Mouse (Mus musculus) G1E-ER4 (cell line): ENCODE data around the gene Ablim1. TPM values are rescaled to one million over a fixed set of nuclear protein-coding genes. Genes with fewer than 3 reads are reported as not detected.

Source experiments
- GATA1 ChIP-seq: IDR thresholded peaks from one replicate; pipeline ENCODE4 v1.8.0; 2012; ENCODE audit warnings: low read length, inconsistent platforms
- polyA plus RNA-seq: library from polyadenylated mRNA; stranded (reverse); fragments of >175 nt; gene quantifications from 2 replicates; pipeline ENCODE4 v1.2.3, GENCODE M21; 2012

The Ablim1 gene
- polyA plus RNA-seq, 1 experiment: 0.05 TPM

DNA sequence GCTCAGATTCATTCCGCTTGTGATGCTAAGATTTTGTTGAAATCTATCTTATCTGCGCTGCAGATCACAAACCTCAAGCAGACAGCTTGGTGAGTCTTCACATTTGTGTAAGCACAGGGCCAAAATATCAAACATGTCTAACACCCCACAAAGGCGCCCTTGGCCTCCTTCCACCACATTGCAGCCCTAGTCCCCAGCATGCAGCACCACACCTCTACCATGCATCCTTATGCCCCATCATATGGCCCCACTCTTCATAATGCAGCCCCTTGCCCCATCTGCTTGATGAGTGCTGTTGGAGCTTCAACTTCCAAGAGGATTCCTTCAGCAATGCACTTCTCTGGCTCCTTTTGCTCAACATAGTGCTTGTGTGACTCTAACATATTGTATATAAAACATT, 85.6 kb downstream of the Ablim1 start:
- no peak for TF ChIP-seq GATA1

DNA sequence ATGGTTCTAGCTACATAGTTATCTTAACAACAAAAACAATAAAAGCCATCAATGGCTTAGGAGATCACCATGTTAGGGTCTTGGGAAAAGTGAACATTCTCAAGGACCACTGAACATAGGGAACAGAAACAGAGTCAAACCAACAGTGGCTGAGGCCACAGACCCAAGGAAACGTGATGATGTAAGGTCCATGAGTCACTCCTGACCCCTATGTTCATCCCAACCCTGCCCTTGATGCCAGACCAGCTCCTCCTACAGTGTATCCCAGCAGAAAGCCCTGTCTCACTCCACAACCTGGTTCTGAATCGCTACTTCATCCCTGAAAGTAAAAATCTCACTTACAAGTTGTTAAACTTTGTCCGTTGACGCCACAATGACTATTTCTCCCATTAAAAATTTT, 86.1 kb downstream of the Ablim1 start:
- TF ChIP-seq GATA1: no peak

DNA sequence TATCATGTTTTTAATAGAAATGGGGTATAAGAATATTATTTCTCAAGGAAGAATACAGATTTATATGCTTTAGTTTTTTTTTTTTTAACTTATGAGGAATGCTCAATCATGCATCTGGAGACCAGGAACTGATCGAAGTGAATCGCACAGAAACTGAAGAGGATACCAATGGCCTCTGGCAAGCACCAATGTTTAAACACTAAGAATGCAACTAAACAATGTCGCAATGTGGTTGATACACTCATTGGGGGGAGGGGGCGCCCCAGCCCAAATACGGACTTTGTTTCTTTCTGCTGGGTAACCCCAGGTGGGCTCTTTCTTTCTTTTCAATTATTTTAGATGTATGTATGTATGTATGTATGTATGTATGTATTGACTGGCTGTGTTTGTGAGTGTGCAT, 90.3 kb downstream of the Ablim1 start:
- no peak for TF ChIP-seq GATA1

DNA sequence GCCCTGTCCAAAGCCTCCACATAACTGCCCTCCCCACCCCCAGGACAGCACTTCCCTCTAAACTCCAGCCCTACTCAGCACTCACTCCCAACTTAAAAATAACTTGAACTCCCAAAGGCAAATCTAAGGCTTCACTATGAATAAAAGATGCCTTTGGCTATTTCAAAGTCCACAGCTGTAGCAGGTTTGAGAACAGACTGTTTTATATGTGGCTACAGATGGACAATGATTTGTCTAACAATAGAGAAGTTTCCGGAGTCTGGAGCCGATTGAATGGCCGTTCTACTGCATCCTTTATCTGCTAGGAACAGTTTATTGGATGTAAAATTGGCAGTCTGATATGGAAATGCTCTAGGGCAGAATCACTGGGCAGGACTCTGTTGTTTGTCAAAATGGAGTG, 91.0 kb downstream of the Ablim1 start:
- no peak for TF ChIP-seq GATA1

DNA sequence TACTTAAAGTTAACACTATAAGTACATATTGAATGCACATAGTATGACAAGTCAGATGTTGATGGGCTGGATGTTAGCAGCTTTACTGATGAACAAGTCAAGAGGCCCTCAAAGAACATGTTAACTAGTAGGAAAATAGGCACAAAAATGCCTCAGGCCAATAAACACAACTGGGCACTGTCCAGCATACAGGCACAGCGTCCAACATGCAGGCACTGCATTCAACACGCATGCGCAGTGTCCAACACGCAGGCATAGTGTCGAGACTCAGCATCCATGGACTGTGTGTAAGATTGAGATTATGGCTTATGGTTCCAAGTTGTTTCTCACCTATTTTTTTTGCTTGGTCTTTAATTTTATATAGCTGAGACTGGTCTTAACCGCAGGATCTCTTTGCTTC, 92.1 kb downstream of the Ablim1 start:
- TF ChIP-seq GATA1: no peak

DNA sequence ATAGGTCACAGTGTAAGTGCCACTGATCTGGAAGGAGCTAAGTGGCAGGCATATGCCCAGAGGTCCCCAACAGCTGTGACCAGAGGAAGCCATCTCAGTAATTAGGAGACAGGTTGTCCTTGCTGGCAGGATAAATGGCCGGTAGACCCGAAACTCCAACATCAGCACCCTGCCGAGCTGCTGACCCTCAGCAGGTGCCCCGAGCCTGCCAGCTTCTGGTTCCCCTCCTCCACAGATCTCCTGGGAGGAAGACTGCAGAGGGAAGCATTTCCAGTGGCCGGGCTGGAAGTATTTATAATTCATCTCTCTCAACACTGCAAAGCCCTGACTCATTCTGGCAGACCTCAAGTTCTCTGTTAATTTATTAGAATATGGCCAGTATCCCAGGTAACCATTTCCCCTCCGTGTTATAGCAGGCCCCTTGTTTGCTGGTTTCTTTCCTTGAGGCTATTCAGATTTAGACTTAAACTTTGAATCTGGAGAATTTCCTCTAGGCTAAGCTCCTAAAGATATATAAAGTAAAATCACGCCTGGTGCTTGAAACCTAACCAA, 93.0 kb downstream of the Ablim1 start:
- no peak for TF ChIP-seq GATA1

DNA sequence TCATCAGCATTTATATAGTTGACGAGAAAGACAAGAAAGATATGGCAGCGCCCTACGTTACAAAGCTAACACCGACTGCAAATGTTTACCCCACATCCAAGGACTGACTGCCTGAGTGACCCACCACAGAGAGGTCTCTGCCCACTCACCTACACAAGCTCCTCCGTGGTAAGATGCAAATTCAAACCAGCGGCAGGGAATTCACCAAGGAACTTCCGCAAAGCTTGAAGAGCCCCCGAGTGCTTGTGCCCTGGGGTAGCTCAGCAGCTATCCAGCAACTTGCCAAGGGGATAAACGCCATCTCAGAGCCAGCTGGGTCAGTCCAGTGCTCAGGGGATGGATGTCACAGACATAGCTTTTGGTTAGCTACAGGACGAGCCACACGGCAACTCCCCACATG, 95.0 kb downstream of the Ablim1 start:
- TF ChIP-seq GATA1: no peak

DNA sequence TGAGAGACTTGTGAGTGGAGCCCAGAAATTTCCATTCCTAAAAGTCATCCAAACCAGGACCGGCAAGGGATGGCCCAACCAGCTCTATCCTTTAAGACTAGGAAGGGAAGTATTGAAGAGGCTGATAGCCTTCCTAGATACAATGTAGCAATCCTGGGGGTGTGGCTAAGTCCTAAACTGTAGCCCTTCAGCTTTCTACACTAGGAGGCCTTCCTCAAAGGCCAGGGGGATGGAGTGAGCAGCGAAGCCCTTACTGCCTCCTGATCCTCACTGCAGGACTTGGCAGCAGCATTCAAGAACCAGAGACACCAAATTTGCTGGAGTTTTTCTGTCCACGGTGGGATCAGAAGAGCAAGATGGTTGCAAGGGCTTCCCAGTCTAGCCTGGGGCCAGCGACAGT, 97.6 kb downstream of the Ablim1 start:
- no peak for TF ChIP-seq GATA1

DNA sequence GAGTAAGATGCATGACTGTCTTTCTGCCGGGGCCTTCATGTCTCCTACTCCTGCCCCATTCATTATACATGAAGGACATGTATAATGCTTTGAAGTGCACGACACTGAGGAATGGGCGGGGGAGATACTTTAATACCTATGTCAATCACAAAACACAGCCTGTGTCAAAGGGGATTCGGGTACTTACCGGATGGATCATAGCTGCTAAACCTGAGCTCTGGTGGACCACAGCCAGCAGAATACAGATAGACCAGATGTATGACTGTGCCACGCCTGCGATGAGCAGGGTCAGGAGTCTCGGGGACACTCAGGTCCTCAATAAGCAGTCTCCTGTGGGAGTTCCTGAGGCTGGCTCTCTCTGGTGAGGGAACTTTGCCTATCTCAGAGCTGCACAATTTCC, 99.2 kb downstream of the Ablim1 start:
- no peak for TF ChIP-seq GATA1

DNA sequence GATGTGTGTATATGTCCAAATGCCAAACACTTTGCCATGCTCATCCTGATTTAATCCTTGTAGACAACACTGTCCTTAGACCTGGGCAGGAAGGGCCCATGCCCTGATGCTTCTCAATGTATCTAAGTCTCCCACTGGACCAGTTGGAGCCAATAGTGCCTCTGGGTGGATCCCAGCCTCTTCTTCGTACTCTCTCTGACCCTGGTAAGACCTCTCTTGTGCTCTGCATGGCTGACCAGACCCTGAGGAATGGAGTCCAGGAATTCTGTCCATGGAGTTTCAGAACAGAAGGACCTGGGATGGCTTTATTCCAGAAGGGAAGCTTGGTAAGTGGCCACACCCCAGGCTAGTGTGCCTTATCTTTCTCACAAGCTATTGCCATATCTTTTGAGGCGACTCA, 102.3 kb downstream of the Ablim1 start:
- no peak for TF ChIP-seq GATA1

DNA sequence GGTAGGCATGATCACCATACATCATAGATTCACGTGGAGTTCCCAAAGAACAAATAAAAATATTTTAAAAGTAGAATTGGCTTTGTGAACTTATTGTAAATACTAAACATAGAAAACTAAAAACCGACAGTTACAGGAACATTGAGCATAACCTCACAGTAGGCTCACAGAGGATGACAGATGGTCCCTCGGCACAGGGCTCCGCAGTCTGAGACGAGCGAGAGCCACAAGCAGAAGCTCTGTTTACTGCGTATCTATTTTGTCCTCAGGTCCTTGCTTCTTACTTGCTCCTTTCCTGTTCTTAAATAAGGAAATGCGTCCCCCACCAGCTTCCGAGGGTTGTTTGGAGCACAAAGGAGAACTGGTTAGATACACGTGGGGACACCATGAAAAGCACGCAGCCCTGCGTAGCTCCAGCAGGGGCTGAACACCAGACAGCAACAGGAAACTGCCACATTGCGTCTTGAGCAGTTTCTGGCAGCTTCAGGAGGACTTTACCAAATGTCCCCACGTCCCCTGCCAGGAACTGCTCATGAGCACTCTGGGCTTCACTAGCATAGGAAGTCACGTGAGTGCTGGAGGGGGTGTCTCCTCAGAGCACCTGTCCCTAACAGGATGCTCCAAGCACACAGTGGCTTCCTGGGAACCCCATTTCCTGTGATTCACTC, 103.1 kb downstream of the Ablim1 start:
- no peak for TF ChIP-seq GATA1

DNA sequence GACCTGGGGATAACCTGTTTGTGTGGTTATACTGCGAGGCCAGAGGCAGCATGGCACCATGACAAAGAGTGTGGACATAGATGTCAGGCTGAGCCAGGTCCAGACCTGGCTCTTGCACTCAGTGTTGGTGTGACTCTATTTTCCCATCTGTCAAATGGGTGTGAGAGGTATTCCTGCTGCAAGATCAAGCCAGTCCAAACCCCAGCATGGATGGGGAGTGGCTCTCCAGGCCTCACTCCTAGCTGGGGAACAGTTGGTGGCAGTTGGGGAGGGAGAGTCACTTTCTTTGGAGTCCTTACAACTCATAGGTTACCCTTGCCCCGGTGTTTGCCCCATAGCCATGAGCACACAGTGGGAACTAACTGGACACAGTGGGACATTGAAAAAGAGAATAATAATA, 103.8 kb downstream of the Ablim1 start:
- no peak for TF ChIP-seq GATA1

DNA sequence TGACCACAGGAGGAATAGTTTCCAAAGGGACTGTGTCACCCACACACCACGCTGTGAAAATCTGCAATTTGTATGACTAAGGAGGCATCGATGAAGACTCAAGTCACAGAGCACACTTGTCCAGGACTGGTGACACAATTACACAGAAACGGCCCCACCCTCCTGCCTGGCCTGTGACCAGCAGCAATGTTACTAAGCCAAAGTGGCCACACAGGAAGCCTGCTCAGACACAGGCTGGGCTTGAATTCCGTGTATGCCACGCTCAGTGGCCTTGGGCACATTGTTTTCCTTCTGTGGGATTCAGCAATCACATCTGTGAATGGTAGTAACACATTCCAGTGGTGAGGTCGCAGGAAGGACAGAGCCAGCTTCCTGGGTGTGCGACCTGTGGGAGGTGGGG, 110.6 kb downstream of the Ablim1 start:
- no peak for TF ChIP-seq GATA1

DNA sequence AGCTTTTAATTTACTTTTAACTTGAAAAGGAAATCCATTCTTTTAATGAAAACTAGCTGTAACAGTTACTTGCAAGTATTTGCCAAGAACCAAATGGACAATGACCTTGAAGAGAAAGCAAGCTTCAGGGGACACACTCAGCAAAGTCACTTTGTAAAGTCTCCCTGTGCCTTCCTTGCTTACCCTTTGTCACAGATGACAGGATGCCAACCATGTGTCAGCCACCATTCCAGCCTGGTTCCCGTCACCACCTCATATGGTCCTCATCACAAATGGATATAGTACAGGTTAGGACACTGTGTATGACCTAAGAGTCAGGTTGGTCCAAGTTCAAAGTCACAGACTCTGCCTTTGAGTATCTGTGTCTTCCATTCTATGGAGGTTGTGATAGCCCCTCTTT, 112.2 kb downstream of the Ablim1 start:
- no peak for TF ChIP-seq GATA1

DNA sequence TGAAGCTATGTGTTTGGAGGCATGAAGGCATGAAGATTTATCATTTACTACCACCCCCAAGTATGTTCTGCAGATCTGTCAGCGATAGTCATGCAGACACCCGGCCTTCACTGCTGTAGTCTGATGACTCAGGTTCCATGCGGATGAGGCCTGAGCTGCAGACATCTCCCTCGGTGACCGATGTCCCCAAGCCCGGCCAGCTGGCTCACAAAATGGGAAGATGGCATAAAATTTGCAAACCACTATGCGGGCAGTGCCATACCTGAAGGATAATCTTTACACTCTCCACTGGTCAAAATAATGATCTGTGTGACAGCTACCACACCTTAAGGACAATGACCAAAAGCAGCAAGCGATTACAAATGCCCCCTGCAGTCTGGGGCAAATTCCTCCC, 113.6 kb downstream of the Ablim1 start:
- no peak for TF ChIP-seq GATA1

DNA sequence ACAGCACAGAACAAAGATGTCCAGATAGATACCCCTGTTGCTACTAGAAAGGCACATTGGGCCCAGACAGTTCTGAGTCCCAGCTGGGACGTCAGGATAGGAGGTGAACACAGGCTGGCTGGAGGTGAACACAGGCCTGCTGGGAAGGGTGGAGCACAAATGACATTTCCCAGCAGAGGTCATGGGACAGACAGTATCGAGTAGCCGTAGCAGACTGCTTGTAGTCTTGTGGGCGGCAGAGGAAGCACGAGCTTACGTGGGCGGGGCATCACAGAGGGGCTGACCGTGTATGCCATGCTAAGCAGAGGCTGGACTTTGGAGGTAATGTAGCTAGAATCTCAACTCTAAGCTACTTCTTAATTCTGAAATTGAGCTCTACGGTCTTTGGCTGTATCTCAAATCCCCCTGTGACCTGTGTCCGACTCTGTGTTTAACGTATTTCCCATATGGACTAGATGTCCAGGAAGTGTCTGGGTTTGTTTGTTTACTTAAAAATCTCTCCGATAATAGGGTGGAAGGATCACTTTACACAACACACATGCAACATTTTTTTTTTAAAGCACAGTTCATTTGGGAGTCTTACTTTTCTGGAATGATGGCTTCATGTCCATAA, 114.1 kb downstream of the Ablim1 start:
- no peak for TF ChIP-seq GATA1

DNA sequence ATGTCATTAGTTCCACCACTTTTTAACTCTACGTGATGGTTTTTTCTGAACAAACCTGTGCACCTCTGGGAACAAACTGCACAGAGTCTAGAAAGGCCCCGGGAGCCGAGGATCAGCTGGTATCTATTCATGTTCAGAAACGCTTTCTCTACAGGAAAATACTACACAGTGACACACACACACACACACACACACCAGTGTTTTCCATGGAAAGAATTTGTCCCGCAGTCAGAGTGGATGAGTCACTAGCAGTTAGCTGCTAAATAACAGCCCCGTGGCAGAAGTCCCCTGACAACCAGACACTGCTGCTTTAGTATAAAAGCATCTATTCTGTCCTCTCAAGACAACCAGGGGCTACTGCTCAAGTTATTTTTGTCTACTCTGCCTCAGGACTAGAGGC, 115.4 kb downstream of the Ablim1 start:
- TF ChIP-seq GATA1: no peak
